Mouse (Mus musculus) ES-E14 (cell line): ENCODE data around the gene Chd9.

Experiments
- MAFK ChIP-seq: IDR thresholded peaks from 2 replicates; pipeline ENCODE4 v1.6.1; 2014; ENCODE audit warnings: mild to moderate bottlenecking, low read depth, low read length, inconsistent platforms; ENCODE audit not compliant: insufficient read depth
- ZNF384 ChIP-seq: IDR thresholded peaks from 2 replicates; pipeline ENCODE4 v1.6.1; 2012; ENCODE audit warnings: low read depth, low read length, inconsistent platforms

DNA sequence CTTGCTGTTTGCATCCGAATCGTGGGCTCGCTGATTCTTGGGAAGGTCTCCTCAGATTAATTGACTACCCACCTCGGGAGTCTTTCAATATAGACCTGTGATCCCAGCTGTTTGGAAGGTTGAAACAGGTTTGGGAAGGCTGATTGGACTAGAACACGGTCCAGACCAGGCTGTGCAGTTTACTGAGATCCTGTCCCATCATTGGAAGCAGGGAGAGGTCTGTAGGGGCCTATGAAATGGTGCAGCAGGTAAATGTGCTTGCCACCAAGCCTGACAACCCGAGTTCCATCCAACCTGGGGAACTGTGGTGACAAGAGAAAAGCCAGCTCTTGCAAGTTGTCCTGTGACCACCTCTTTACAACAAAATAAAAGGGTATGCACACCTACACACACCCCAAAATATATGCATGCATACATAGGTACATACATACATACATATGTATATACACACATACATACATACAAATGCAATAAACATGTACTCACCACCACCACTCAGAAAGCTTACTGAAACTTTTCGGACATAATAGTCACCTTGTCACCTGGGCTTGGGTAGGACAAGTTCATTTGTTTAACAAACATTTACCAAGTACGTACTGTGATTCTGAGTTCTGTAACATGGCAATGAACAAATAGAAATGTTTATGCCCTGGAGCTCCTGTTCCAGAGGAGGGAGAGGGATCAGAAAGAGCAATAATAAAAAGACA lies 63.9 kb downstream of the Chd9 start:
- TF ChIP-seq MAFK (no peak), ZNF384 (no peak)
